Mouse (Mus musculus) heart, postnatal 10 days (tissue): ENCODE results near the gene Tbx10. TPM values are rescaled to one million over a fixed set of nuclear protein-coding genes. Genes with fewer than 3 reads are reported as not detected.
A peak's percentile ranks its signal among the peaks of the same experiment; 100 is the strongest.
"Not testable (repeated sequence)": the region's sequence is repeated elsewhere in the genome, so short reads cannot be mapped to it uniquely, and the experiment has no call there.

Experiments
- DNase-seq, 2 experiments: peaks; one replicate each; pipeline ENCODE4 v3.0.0; 2021
- intact Hi-C: fragments of 180-260 bp; cut with DNase I; formaldehyde crosslinking; loops from one replicate; pipeline ENCODE4 v1.15.1; 2025
- total RNA-seq, 2 experiments: library from RNA; stranded (reverse); gene quantifications; 2 replicates each; pipeline ENCODE4 v1.2.3; 2021

Tbx10 gene
- total RNA-seq, result not detected

DNA sequence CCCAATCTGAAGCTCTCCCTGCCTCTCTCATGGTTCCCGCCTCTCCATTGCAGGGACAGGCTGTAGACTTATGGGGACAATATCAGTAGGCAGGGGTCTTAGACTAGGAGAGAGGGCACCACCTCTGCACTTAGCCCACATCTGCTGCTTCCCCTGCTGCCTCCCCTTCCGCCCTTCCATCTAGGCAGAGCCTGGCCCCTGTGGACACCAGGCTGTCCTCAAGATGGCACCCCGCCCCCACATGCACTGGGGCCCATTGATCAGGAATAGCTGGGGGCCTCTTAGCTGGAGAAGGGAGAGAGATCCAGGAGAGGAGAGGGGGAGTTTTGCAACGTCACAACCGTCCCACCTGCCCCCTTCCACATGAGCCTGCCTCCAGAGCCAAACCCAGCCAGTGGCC is at the start of gene Tbx10:
Gene Tbx10, plus strand, starts transcription at position 337 of the 400 bp plus-strand sequence.
- DNase-seq, result no peak
- intact Hi-C loops, result no loop called here

GRCm38 (mm10) chr19:3942986-3943735 is 49.4 kb upstream of the Tbx10 start:
- peak in 1 of 2 experiments; percentile 31 for DNase-seq
- intact Hi-C loops, result no loop called here

DNA sequence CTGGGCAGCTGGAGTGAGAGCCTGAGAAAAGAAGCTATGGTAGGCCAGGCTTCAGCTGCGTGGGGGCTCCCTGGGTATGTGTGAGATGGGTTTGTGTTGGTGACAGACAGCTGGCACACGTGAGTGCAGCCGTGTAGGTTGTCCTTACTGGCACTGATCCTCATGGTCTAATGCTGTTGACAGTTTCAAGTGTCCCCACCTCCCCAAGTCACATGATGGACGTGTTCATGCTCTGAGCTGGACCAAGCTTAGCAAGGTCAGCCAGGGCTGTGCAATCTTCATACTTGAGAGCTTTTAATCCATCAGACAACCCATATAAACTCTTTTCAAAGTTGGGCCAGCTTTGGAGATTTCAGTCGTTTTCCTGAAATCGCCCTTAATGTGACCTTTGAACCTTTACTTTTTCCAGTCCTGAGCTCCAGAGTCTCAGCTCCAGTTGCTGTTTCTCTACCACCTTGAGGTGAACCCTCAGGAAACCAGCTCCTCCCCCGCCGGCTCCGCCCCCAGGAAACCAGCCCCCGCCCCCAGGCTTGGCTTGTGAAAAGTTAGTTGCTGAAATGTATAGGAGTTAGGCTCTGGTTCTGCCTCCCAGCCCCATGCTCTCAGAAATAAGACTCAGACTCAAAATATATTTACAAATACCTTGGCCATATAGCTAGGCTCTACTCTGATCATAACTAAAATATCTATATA is 46.5 kb upstream of the Tbx10 start:
- intact Hi-C loops, result loop anchor here (1.0 kb wide), 2 partner anchors 34 to 66 kb away; partner anchors contain the start of gene Ndufv1
- peak; percentile 44 to 56 for DNase-seq

GRCm38 (mm10) chr19:3946715-3947114 is 45.8 kb upstream of the Tbx10 start:
- intact Hi-C loops, result loop anchor here (1.0 kb wide), 2 partner anchors 34 to 66 kb away; partner anchors contain the start of gene Ndufv1
- peak; percentile 80 to 86 for DNase-seq

- no peak for DNase-seq
- intact Hi-C loops, result no loop called here
Observed at GRCm38 (mm10) chr19:3947813-3948212, 44.7 kb upstream of the Tbx10 start.

- intact Hi-C loops, result no loop called here
Observed at GRCm38 (mm10) chr19:3948546-3948945, 44.0 kb upstream of the Tbx10 start.

GRCm38 (mm10) chr19:3950331-3950730 is 42.2 kb upstream of the Tbx10 start:
- intact Hi-C loops, result no loop called here

More at GRCm38 (mm10) chr19:3948546-3948945, 44.0 kb upstream of the Tbx10 start:
- DNase-seq, result no peak

GRCm38 (mm10) chr19:3951461-3951860 is 41.1 kb upstream of the Tbx10 start:
- no peak for DNase-seq
- intact Hi-C loops, result no loop called here

More at GRCm38 (mm10) chr19:3950331-3950730, 42.2 kb upstream of the Tbx10 start:
- DNase-seq, result no peak

DNA sequence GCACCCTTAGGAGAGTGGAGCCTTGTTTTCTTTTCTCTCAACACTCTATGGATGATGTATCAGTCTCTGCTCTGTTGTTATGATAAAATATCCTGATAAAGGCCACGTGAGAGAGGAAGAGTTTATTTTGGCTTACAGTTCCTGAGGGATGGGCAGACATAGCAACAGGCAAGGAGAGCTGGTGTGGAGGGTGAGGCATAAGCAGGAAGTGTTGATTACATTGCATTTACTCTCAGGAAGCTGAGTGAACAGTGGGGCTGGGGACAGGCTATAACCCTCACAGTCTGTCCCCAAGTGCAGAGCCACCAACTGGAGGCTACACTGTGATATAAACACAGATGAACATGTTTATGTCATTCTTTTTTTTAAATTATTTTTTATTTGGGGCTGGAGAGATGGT is 40.5 kb upstream of the Tbx10 start:
- no peak for DNase-seq
- intact Hi-C loops, result no loop called here

GRCm38 (mm10) chr19:3955033-3955432 is 37.5 kb upstream of the Tbx10 start:
- no peak for DNase-seq

DNA sequence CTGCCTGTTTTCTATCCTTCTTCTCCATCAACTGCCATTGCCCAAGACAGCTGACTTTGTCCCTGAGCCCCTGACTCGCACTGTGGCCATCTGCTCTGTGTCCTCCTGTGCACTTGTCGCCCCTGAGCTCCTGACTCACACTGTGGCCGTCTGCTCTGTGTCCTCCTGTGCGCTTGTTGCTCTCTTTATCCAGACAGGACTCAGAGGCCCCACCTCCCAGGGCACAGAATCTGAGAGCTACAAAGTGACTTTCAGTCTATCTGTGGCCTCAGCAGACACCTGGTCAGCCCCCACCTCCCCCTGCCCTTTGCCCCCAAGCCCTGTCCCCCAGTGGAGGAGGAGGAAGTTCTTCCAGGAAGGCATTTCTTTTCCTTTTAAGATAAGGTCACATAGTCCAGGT is 36.7 kb upstream of the Tbx10 start:
- DNase-seq, result no peak
- intact Hi-C loops, result no loop called here

More at GRCm38 (mm10) chr19:3955033-3955432, 37.5 kb upstream of the Tbx10 start:
- intact Hi-C loops, result no loop called here

DNA sequence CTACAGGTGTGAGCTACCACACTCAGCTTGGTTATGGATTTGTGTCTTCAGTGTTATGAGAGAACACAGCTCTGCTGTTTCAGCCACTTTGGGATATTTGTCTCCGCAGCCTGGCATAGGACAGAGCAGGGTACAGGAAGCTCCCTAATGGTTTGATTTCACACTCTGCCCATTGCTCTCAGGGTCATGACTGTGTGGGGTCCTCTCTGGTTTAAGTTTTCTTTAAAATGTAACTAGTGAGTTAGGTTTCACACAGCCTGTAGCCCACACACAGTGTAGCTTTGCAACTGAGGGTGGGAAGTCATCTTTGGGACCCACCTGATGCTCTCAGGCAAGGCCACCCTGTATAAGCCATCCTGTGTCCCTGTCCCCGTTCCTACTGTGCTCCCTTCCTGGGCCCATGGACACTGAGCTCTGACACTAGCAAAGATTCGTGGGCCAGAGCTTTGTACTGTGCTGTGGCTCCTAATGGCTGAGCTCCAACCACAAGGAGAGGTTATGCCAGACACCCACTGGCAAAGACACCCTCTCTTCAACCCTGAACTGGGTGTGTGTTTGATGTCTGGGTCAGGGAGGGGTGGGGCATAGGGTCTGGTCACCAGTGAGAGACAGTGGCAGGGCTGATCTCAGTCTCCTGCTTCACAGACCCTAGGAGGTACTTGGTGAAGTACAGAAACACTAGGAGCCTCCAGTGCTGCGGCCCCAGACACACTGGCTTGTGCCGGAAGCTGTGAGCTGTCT is 35.1 kb upstream of the Tbx10 start:
- intact Hi-C loops, DNase-seq: not testable (repeated sequence)

DNA sequence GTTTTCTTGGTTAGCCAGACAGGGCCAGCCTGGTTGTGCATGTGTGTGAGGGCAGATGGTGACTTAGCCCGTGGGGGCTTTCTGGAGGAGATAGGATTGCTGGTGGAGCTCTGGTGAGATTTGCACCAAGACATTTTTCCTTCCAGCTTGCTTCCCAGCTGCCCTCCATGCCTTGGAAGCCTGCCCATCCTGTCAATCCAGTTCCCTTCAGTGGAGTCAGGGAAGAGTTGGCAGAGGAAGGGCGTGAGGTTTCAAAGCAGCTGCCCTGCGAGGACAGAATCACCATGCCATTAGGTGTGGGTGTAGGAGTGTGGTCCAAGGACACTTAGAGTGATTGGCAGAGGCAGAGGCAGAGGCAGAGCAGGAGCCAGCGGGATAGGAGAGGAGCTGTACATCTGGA is 34.1 kb upstream of the Tbx10 start, which contains the start of gene Aldh3b3:
Gene Aldh3b3, plus strand, starts transcription at position 176 of the 400 bp plus-strand sequence.
- peak; percentile 32 to 37 for DNase-seq

DNA sequence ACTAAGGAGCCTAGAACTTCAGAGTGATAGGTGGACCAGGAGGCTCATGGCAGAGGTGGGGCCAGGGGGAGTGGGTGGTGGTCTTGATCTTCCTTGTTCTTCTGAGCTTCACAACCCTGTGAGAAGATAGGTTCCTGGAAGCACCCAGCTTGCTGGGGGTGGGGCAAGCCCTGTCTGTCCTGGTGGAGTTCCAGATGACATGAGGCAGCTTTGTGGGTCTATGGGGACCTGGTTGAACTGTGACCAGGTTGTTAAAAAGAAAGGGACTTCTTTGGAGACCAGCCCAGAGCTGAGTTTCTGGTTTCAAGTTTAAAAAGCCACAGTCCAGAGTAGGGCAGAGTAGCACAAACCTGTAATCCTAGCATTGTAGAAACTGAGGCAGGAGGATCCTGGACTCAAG is 33.5 kb upstream of the Tbx10 start:
- intact Hi-C loops, result no loop called here
- no peak for DNase-seq

More for the DNA sequence above, 34.1 kb upstream of the Tbx10 start, which contains the start of gene Aldh3b3:
- intact Hi-C loops, result no loop called here

DNA sequence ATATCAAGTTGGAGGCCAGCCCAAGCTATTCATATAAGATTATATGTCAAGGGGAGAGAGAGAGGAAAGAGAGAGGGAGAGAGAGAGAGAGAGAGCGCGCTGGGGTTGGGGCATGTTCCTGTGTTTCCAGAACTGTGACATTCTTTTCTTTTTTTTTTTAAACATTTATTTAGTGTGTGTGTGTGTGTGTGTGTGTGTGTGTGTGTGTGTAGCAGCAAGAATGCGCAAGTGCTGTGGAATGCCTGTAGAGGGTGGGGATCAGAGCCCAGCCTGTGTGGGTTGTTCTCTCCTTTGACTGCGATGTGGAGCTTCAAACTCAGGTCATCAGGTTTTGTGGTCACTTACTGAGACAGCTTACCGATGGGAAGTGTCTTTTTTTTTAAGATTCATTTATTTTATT is 32.3 kb upstream of the Tbx10 start:
- DNase-seq, result no peak
- intact Hi-C loops, result no loop called here

DNA sequence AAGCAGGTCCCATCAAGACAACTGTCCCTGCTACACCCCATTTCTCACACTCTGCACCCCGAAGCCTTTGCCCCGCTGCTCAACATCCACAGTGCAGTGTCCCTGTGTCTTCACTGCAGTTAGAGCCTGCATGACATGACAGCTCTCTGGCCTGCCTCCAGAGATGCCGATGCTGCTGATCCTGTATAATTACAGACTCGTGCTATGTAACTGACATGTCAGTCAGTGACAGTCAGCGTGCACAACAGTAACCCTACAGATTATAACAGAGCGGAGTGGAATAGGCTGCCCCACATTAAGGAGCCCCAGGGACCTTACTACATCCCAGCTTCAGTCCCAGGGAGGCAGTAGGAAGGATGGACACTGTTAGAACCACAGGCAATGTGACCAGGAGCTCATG is 30.7 kb upstream of the Tbx10 start:
- intact Hi-C loops, DNase-seq: not testable (repeated sequence)

GRCm38 (mm10) chr19:3962469-3962868 is 30.1 kb upstream of the Tbx10 start:
- intact Hi-C loops, result no loop called here
- peak in 1 of 2 experiments; percentile 62 for DNase-seq

DNA sequence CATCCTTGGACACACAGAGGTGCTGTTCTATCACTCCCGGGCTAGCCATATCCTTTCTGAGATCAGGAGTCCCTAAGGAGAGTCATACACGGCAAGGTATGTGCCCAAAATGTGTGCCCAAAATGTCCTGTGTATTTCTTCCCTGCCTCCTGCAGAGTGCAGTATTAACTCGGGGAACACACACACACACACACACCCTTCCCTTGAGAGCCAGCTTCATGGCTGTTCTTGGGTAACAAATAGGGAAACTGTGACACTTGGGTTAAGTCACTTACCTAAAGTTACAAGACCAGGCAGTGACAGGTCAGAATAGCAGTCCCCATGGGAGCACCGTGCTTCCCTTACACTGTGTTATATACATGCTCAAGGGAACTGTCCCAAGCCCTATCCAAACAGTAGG is 28.5 kb upstream of the Tbx10 start:
- intact Hi-C loops, result no loop called here
- DNase-seq, result no peak

- intact Hi-C loops, result no loop called here
- no peak for DNase-seq
Observed at GRCm38 (mm10) chr19:3966330-3967075, 26.0 kb upstream of the Tbx10 start.

GRCm38 (mm10) chr19:3967258-3967657 is 25.3 kb upstream of the Tbx10 start:
- intact Hi-C loops, result no loop called here
- DNase-seq, result no peak
